Mouse (Mus musculus): ENCODE data around the gene Zfp991. TPM values are rescaled to one million over a fixed set of nuclear protein-coding genes. Genes with fewer than 3 reads are reported as not detected.
A peak's percentile ranks its signal among the peaks of the same experiment; 100 is the strongest.
"Not testable (repeated sequence)": the region's sequence is repeated elsewhere in the genome, so short reads cannot be mapped to it uniquely, and the experiment has no call there.

The Zfp991 gene
- polyA plus RNA-seq, 1 experiment from 2014 or later: 6.6 TPM

DNA sequence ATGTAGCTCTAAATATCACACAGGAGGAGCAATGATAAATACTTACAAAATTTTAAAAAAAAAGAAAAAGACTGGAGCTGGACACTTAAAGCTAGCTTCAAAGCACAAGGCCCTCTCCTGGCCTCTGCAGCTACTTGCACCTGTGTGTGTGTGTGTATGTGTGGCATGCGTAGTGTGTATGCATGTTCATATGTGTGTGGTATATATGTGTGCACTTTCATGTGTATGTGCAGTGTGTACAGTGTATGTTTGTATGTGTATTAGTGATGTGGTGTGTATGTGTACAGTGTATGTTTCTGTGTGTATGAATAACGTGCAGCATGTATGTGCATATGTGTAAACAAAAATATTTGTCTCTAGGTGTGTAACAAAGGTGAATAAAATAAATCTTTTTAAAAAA, 65.4 kb downstream of the Zfp991 start:
- not testable (repeated sequence) for ATAC-seq (ENCODE audit: insufficient read depth, low FRiP score, low read depth)

DNA sequence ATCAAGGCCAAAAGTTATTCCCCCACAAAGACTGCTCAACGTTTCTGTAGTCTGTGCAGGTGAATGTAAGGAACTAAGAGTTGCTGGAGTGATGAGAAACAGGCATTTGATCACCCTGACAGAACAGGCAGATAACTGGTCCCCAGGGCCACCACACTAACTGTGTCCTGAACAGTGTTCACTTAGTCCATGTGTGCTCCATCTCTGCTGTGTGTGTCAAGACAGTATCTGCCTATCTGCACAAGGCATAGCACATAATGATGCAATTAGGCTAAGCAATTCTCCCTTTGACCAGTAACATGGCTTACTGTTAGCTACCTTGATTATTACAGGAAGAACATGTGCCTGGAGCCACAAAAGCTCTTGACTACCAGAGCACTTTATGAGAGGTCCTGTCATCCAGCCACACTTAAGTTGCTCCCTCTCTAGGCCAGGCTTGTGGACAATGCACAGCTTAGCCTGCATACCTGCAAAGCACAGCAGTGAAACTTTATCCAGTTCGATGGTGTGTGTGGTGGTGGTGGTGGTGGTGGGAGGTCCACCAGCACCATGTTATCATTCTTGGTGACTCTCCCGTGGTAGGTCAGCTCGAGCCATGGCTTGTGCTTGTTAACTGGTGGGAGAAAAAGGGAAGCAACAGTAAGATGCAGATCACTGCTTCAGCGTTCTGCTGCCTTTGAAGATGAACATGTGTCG, 67.4 kb downstream of the Zfp991 start:
- H3K9ac ChIP-seq; H3K36me3 ChIP-seq; H3K9me3 ChIP-seq; H3K4me1 ChIP-seq; H3K4me2 ChIP-seq; H3K27ac ChIP-seq; ATAC-seq (ENCODE audit: insufficient read depth, low FRiP score, low read depth); H3K27me3 ChIP-seq (replicated peaks); H3K4me3 ChIP-seq (replicated peaks): not testable (repeated sequence)
- 66% methylated on average over 6 of the region's 6 CpGs for WGBS

More for the DNA sequence above, 65.4 kb downstream of the Zfp991 start:
- not testable (repeated sequence) for H3K4me3 ChIP-seq (replicated peaks); H3K9me3 ChIP-seq; H3K27me3 ChIP-seq (replicated peaks); H3K27ac ChIP-seq; H3K36me3 ChIP-seq; H3K4me1 ChIP-seq; H3K9ac ChIP-seq; H3K4me2 ChIP-seq
- WGBS: 81% methylated on average over 2 of the region's 2 CpGs

- H3K9ac ChIP-seq; H3K4me3 ChIP-seq (replicated peaks); H3K27ac ChIP-seq; H3K4me1 ChIP-seq; H3K9me3 ChIP-seq; H3K4me2 ChIP-seq; ATAC-seq (ENCODE audit: insufficient read depth, low FRiP score, low read depth); H3K27me3 ChIP-seq (replicated peaks); H3K36me3 ChIP-seq: not testable (repeated sequence)
- WGBS: 85% methylated on average over 15 of the region's 16 CpGs
Measured at GRCm38 (mm10) chr4:147201920-147202660, 70.3 kb downstream of the Zfp991 start.

GRCm38 (mm10) chr4:147212182-147212928, 80.5 kb downstream of the Zfp991 start:
- H3K4me3 ChIP-seq (replicated peaks); H3K9ac ChIP-seq; H3K4me1 ChIP-seq; ATAC-seq (ENCODE audit: insufficient read depth, low FRiP score, low read depth); H3K9me3 ChIP-seq; H3K36me3 ChIP-seq; H3K4me2 ChIP-seq; H3K27ac ChIP-seq; H3K27me3 ChIP-seq (replicated peaks): not testable (repeated sequence)
- 75% methylated on average over 3 of the region's 7 CpGs for WGBS

- ATAC-seq (ENCODE audit: insufficient read depth, low FRiP score, low read depth): peak; percentile 56; the same call in 1 of the 2 replicates
- H3K27ac ChIP-seq; H3K4me1 ChIP-seq; H3K9ac ChIP-seq; H3K27me3 ChIP-seq (replicated peaks); H3K4me3 ChIP-seq (replicated peaks); H3K9me3 ChIP-seq; H3K4me2 ChIP-seq; H3K36me3 ChIP-seq: not testable (repeated sequence)
- WGBS: no CpG with 5 or more reads among the region's 1 CpGs
Measured at GRCm38 (mm10) chr4:147214233-147214632, 82.4 kb downstream of the Zfp991 start.

DNA sequence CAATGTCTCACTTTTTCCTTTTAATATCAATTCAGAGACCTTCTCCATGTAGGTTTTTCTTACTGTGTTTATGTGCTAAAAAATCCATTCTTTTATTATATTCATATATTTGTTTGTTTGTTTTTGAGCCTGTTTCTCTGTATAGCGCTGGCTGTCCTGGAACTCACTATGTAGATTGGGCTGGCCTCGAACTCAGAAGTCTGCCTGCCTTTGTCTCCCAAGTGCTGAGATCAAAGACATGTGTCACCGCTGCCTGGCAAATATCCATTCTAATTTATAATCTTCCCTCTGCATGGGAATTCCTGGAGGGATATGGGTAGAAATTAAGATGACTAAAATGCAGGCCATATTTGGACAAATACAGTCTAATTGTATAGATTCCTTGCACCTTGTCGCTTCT, 85.8 kb downstream of the Zfp991 start:
- 66% methylated on average over 3 of the region's 4 CpGs for WGBS
- H3K36me3 ChIP-seq, H3K27ac ChIP-seq: not testable (repeated sequence)

GRCm38 (mm10) chr4:147219319-147220070, 87.7 kb downstream of the Zfp991 start:
- not testable (repeated sequence) for H3K27me3 ChIP-seq (replicated peaks); H3K36me3 ChIP-seq; H3K27ac ChIP-seq; H3K9me3 ChIP-seq; H3K4me1 ChIP-seq; ATAC-seq (ENCODE audit: insufficient read depth, low FRiP score, low read depth); H3K9ac ChIP-seq
- H3K4me3 ChIP-seq (replicated peaks): peak overlapping the region; percentile 31; the same call in 1 of the 2 replicates
- 69% methylated on average over 51 of the region's 51 CpGs for WGBS
- H3K4me2 ChIP-seq: peak overlapping the region; percentile 33

More for the DNA sequence above, 85.8 kb downstream of the Zfp991 start:
- H3K9ac ChIP-seq; H3K4me1 ChIP-seq; ATAC-seq (ENCODE audit: insufficient read depth, low FRiP score, low read depth); H3K9me3 ChIP-seq; H3K27me3 ChIP-seq (replicated peaks); H3K4me2 ChIP-seq; H3K4me3 ChIP-seq (replicated peaks): not testable (repeated sequence)

GRCm38 (mm10) chr4:147220226-147220625, 88.4 kb downstream of the Zfp991 start:
- not testable (repeated sequence) for ATAC-seq (ENCODE audit: insufficient read depth, low FRiP score, low read depth); H3K27ac ChIP-seq; H3K4me2 ChIP-seq; H3K9me3 ChIP-seq; H3K4me3 ChIP-seq (replicated peaks); H3K27me3 ChIP-seq (replicated peaks); H3K36me3 ChIP-seq; H3K4me1 ChIP-seq; H3K9ac ChIP-seq
- WGBS: 91% methylated on average over 15 of the region's 20 CpGs

DNA sequence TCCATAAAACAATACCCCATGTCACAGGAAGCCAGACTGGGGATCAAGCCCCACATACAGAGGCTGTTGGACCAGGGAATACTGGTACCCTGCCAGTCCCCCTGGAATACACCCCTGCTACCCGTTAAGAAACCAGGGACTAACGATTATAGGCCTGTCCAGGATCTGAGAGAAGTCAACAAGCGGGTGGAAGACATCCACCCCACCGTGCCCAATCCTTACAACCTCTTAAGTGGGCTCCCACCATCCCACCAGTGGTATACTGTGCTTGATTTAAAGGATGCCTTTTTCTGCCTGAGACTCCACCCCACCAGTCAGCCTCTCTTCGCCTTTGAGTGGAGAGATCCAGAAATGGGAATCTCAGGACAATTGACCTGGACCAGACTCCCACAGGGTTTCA, 90.2 kb downstream of the Zfp991 start:
- H3K36me3 ChIP-seq; H3K27me3 ChIP-seq (replicated peaks); H3K9me3 ChIP-seq; H3K4me1 ChIP-seq; H3K4me2 ChIP-seq; H3K4me3 ChIP-seq (replicated peaks); H3K9ac ChIP-seq; H3K27ac ChIP-seq; ATAC-seq (ENCODE audit: insufficient read depth, low FRiP score, low read depth): not testable (repeated sequence)
- WGBS: 86% methylated on average over 5 of the region's 5 CpGs

DNA sequence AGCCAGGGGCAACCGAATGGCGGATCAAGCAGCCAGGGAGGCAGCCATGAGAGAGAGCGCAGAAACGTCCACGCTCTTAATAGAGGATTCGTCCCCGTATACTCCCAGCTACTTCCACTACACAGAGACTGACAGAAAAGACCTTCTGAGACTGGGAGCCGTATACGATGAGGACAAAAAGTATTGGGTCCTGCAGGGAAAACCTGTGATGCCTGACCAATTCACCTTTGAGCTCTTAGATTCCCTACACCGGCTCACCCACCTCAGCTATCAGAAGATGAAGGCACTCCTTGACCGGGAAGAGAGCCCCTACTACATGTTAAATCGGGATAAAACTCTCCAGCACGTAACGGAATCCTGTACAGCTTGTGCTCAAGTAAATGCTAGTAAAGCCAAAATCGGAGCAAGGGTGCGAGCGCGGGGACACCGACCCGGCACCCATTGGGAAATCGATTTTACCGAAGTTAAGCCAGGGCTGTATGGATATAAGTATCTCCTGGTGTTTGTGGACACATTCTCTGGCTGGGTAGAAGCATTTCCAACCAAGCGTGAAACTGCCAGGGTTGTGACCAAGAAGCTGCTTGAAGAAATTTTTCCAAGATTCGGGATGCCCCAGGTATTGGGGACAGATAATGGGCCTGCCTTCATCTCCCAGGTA, 92.1 kb downstream of the Zfp991 start:
- H3K9me3 ChIP-seq; H3K4me1 ChIP-seq; H3K4me2 ChIP-seq; ATAC-seq (ENCODE audit: insufficient read depth, low FRiP score, low read depth); H3K36me3 ChIP-seq; H3K4me3 ChIP-seq (replicated peaks); H3K9ac ChIP-seq; H3K27ac ChIP-seq; H3K27me3 ChIP-seq (replicated peaks): not testable (repeated sequence)
- 93% methylated on average over 24 of the region's 24 CpGs for WGBS

DNA sequence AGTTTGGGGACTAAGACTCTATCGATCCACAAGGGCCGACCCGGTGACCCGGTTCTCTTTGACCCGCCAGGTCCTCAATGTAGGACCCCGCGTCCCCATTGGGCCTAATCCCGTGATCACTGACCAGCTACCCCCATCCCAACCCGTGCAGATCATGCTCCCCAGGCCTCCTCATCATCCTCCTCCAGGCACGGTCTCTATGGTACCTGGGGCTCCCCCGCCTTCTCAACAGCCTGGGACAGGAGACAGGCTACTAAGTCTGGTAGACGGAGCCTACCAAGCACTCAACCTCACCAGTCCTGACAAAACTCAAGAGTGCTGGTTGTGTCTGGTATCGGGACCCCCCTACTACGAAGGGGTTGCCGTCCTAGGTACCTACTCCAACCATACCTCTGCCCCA, 93.8 kb downstream of the Zfp991 start:
- not testable (repeated sequence) for H3K27me3 ChIP-seq (replicated peaks); ATAC-seq (ENCODE audit: insufficient read depth, low FRiP score, low read depth); H3K9ac ChIP-seq; H3K4me3 ChIP-seq (replicated peaks); H3K4me2 ChIP-seq; H3K36me3 ChIP-seq; H3K4me1 ChIP-seq; H3K27ac ChIP-seq; H3K9me3 ChIP-seq
- WGBS: 88% methylated on average over 10 of the region's 15 CpGs

All from stomach, embryonic 15.5 days (tissue).